Mouse (Mus musculus): ENCODE measurements around the gene Itsn1.

DNA sequence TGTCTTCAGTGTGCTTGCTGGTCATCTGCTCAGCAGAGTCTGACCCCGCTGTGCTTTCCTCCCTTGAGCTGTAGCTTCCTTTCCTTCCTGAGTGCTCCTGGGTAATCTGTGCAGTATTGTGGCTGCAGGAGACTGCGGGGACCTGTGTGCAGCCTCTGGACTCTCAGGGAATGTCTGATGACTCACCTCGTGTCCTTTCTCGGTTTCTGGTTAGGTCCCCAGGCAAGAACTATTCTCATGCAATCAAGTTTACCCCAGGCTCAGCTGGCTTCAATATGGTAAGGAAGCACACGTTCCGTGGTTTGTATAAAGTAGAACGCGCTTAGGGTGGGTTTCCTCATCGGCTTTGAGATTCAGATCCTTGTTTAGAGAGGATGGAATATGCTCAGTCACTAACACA lies 82.8 kb downstream of the Itsn1 start:
- TF ChIP-seq CTCF (IDR thresholded peaks at IDR 0.05; ENCODE audit: low read depth): no peak
- TF ChIP-seq EP300 (optimal IDR thresholded peaks at IDR 0.05): no peak
